Mouse (Mus musculus) heart, adult 2 months (tissue): Measurements from ENCODE around the gene Rdm1.

ENCODE experiments used
- CTCF ChIP-seq: fragments of 200-600 bp; IDR thresholded peaks from 2 replicates; pipeline ENCODE4 v1.8.1; 2022; ENCODE audit warnings: antibody characterized with exemption, mild to moderate bottlenecking, moderate library complexity
- EP300 ChIP-seq: fragments of 200-500 bp; IDR thresholded peaks from 2 replicates; pipeline ENCODE4 v1.6.1; 2011; ENCODE audit warnings: low read depth, low read length, control low read depth; ENCODE audit not compliant: insufficient read depth
- POLR2A ChIP-seq: fragments of 200-500 bp; IDR thresholded peaks from 2 replicates; pipeline ENCODE4 v1.6.1; 2011; ENCODE audit warnings: mild to moderate bottlenecking, low read depth, low read length, control low read depth; ENCODE audit not compliant: insufficient read depth

DNA sequence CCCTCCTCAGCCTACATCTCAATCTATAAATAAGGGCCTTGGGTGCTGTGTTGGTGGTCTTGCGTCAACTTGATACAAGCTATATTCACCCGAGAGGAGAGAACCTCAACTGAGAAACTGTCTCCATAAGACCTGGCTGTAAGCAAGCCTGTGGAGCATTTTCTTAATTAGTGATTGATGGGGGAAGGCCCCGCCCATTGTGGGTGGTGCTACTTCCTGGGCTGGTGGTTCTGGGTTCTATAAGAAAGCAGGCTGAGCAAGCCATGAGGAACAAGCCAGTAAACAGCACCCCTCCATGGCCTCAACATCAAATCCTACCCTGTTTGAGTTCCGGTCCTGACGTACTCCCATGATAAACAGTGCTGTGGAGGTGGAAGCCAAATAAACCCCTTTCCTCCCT lies 47.1 kb downstream of the Rdm1 start:
- no peak for TF ChIP-seq CTCF
- no peak for TF ChIP-seq POLR2A
- TF ChIP-seq EP300: no peak
